Mouse (Mus musculus): ENCODE measurements around the gene Lrguk. TPM values are rescaled to one million over a fixed set of nuclear protein-coding genes. Genes with fewer than 3 reads are reported as not detected.

Gene Lrguk
- 0.47 and 0.54 TPM in 2 replicates for polyA plus RNA-seq (2015; fragmentation: Nextera tagmentation; extraction: Ambion mirVana)

GRCm38 (mm10) chr6:34028933-34029745, at the start of gene Lrguk:
TSS of gene Lrguk (plus strand) at chr6:34029448.
- WGBS = 5% methylated on average over 32 of the region's 32 CpGs
- H3K4me2 ChIP-seq (replicated peaks) = peak within 1 kb of the TSS; percentile 83
- H3K36me3 ChIP-seq = no peaks in the 10 kb centered on the region
- no peak within 1 kb of the TSS for H3K27ac ChIP-seq
- no peaks in the 10 kb centered on the region for H3K9me3 ChIP-seq
- H3K4me1 ChIP-seq = peaks cover 7% of the 10 kb centered on the region
- ATAC-seq (ENCODE audit: low FRiP score, low read depth) = peak; percentile 97
- peak within 1 kb of the TSS; percentile 70 for H3K9ac ChIP-seq
- H3K27me3 ChIP-seq = peaks cover 19% of the 10 kb centered on the region
- H3K4me3 ChIP-seq = peak within 1 kb of the TSS; percentile 70

GRCm38 (mm10) chr6:33982709-33983108, 46.5 kb upstream of the Lrguk start:
- Histone ChIP-seq H3K9me3 (no peaks in the 10 kb centered on the region), H3K27ac (no peak overlapping the region), H3K27me3 (no peaks in the 10 kb centered on the region), H3K4me3 (no peak overlapping the region), H3K4me2 (replicated peaks) (no peak overlapping the region), H3K4me1 (peaks cover 8% of the 10 kb centered on the region), H3K36me3 (no peaks in the 10 kb centered on the region), H3K9ac (no peak overlapping the region)
- ATAC-seq (ENCODE audit: low FRiP score, low read depth) = no peak
- WGBS = 76% methylated on average over 9 of the region's 9 CpGs

GRCm38 (mm10) chr6:33987132-33987531, 42.1 kb upstream of the Lrguk start:
- Histone ChIP-seq H3K4me2 (replicated peaks) (no peak overlapping the region), H3K36me3 (no peaks in the 10 kb centered on the region), H3K9me3 (no peaks in the 10 kb centered on the region), H3K9ac (no peak overlapping the region), H3K4me1 (no peaks in the 10 kb centered on the region), H3K27ac (no peak overlapping the region), H3K4me3 (no peak overlapping the region), H3K27me3 (no peaks in the 10 kb centered on the region)
- 81% methylated on average over 5 of the region's 5 CpGs for WGBS
- no peak for ATAC-seq (ENCODE audit: low FRiP score, low read depth)

GRCm38 (mm10) chr6:33992213-33993034, 36.8 kb upstream of the Lrguk start:
- no peak overlapping the region for H3K9ac ChIP-seq
- no peak overlapping the region for H3K4me3 ChIP-seq
- H3K27me3 ChIP-seq = no peaks in the 10 kb centered on the region
- no peaks in the 10 kb centered on the region for H3K9me3 ChIP-seq
- WGBS = 39% methylated on average over 24 of the region's 24 CpGs
- no peaks in the 10 kb centered on the region for H3K36me3 ChIP-seq
- H3K27ac ChIP-seq = no peak overlapping the region
- ATAC-seq (ENCODE audit: low FRiP score, low read depth) = no peak
- H3K4me1 ChIP-seq = no peaks in the 10 kb centered on the region
- no peak overlapping the region; the same call in 1 of the 2 replicates for H3K4me2 ChIP-seq (replicated peaks)

GRCm38 (mm10) chr6:33993842-33994241, 35.4 kb upstream of the Lrguk start:
- 77% methylated on average over 6 of the region's 6 CpGs for WGBS
- no peak overlapping the region for H3K4me2 ChIP-seq (replicated peaks)
- H3K9me3 ChIP-seq = no peaks in the 10 kb centered on the region

GRCm38 (mm10) chr6:33998590-33998989, 30.7 kb upstream of the Lrguk start:
- H3K9me3 ChIP-seq = no peaks in the 10 kb centered on the region
- H3K27ac ChIP-seq = no peak overlapping the region
- no peak overlapping the region for H3K4me2 ChIP-seq (replicated peaks)
- H3K27me3 ChIP-seq = no peaks in the 10 kb centered on the region
- WGBS = 56% methylated on average over 3 of the region's 4 CpGs
- ATAC-seq (ENCODE audit: low FRiP score, low read depth) = no peak
- no peak overlapping the region for H3K4me3 ChIP-seq
- H3K9ac ChIP-seq = no peak overlapping the region
- no peaks in the 10 kb centered on the region for H3K4me1 ChIP-seq
- no peaks in the 10 kb centered on the region for H3K36me3 ChIP-seq

More at GRCm38 (mm10) chr6:33993842-33994241, 35.4 kb upstream of the Lrguk start:
- Histone ChIP-seq H3K9ac (no peak overlapping the region), H3K27ac (no peak overlapping the region), H3K36me3 (no peaks in the 10 kb centered on the region), H3K27me3 (no peaks in the 10 kb centered on the region), H3K4me3 (no peak overlapping the region), H3K4me1 (no peaks in the 10 kb centered on the region)
- no peak for ATAC-seq (ENCODE audit: low FRiP score, low read depth)

GRCm38 (mm10) chr6:33999530-33999929, 29.7 kb upstream of the Lrguk start:
- H3K27ac ChIP-seq = no peak overlapping the region
- 32% methylated on average over 7 of the region's 7 CpGs for WGBS
- H3K9me3 ChIP-seq = no peaks in the 10 kb centered on the region
- H3K4me1 ChIP-seq = no peaks in the 10 kb centered on the region
- no peak overlapping the region for H3K9ac ChIP-seq
- no peak overlapping the region for H3K4me2 ChIP-seq (replicated peaks)
- no peak overlapping the region for H3K4me3 ChIP-seq
- no peak for ATAC-seq (ENCODE audit: low FRiP score, low read depth)
- H3K36me3 ChIP-seq = no peaks in the 10 kb centered on the region
- H3K27me3 ChIP-seq = no peaks in the 10 kb centered on the region

- no peak for ATAC-seq (ENCODE audit: low FRiP score, low read depth)
- H3K36me3 ChIP-seq = no peaks in the 10 kb centered on the region
- 87% methylated on average over 7 of the region's 7 CpGs for WGBS
- no peaks in the 10 kb centered on the region for H3K4me1 ChIP-seq
- no peaks in the 10 kb centered on the region for H3K9me3 ChIP-seq
- no peak overlapping the region for H3K9ac ChIP-seq
- no peak overlapping the region for H3K4me2 ChIP-seq (replicated peaks)
- H3K27me3 ChIP-seq = no peaks in the 10 kb centered on the region
- H3K4me3 ChIP-seq = no peak overlapping the region
- H3K27ac ChIP-seq = no peak overlapping the region
Observed at GRCm38 (mm10) chr6:34000644-34001043, 28.6 kb upstream of the Lrguk start.

GRCm38 (mm10) chr6:34003033-34003432, 26.2 kb upstream of the Lrguk start:
- no peak overlapping the region for H3K4me3 ChIP-seq
- no peaks in the 10 kb centered on the region for H3K36me3 ChIP-seq
- ATAC-seq (ENCODE audit: low FRiP score, low read depth) = no peak
- no peak overlapping the region for H3K4me2 ChIP-seq (replicated peaks)
- no peak overlapping the region for H3K27ac ChIP-seq
- no peaks in the 10 kb centered on the region for H3K4me1 ChIP-seq
- no peak overlapping the region for H3K9ac ChIP-seq
- H3K27me3 ChIP-seq = no peaks in the 10 kb centered on the region
- WGBS = 14% methylated on average over 1 of the region's 1 CpGs
- H3K9me3 ChIP-seq = no peaks in the 10 kb centered on the region

GRCm38 (mm10) chr6:34013469-34013868, 15.8 kb upstream of the Lrguk start:
- Histone ChIP-seq H3K4me1 (no peaks in the 10 kb centered on the region), H3K9ac (no peak overlapping the region), H3K4me2 (replicated peaks) (no peak overlapping the region), H3K4me3 (no peak overlapping the region), H3K27ac (no peak overlapping the region), H3K9me3 (peaks cover 6% of the 10 kb centered on the region; the same call in 1 of the 2 replicates), H3K36me3 (no peaks in the 10 kb centered on the region), H3K27me3 (no peaks in the 10 kb centered on the region)
- 68% methylated on average over 6 of the region's 6 CpGs for WGBS
- ATAC-seq (ENCODE audit: low FRiP score, low read depth) = no peak

GRCm38 (mm10) chr6:34029746-34030027, 439 bp downstream of the Lrguk start:
- peak overlapping the region; percentile 70 for H3K9ac ChIP-seq
- H3K4me3 ChIP-seq = peak overlapping the region; percentile 70
- H3K4me1 ChIP-seq = peaks cover 13% of the 10 kb centered on the region
- WGBS = 2% methylated on average over 4 of the region's 4 CpGs
- ATAC-seq (ENCODE audit: low FRiP score, low read depth) = no peak; the same call in 1 of the 2 replicates
- peak overlapping the region; percentile 83 for H3K4me2 ChIP-seq (replicated peaks)
- H3K27me3 ChIP-seq = peaks cover 19% of the 10 kb centered on the region
- H3K36me3 ChIP-seq = no peaks in the 10 kb centered on the region
- no peak overlapping the region for H3K27ac ChIP-seq
- no peaks in the 10 kb centered on the region for H3K9me3 ChIP-seq

GRCm38 (mm10) chr6:34034096-34034495, 4.8 kb downstream of the Lrguk start:
- H3K27ac ChIP-seq = no peak overlapping the region
- no peak for ATAC-seq (ENCODE audit: low FRiP score, low read depth)
- H3K36me3 ChIP-seq = no peaks in the 10 kb centered on the region
- no peaks in the 10 kb centered on the region for H3K9me3 ChIP-seq
- no peak overlapping the region for H3K4me2 ChIP-seq (replicated peaks)
- peaks cover 29% of the 10 kb centered on the region for H3K27me3 ChIP-seq
- no peak overlapping the region for H3K4me3 ChIP-seq
- H3K9ac ChIP-seq = no peak overlapping the region
- 43% methylated on average over 3 of the region's 3 CpGs for WGBS
- peaks cover 19% of the 10 kb centered on the region for H3K4me1 ChIP-seq
